Mouse (Mus musculus) v-Abl transformed pro-B cells (cell line): ENCODE measurements around the gene Hhat.

Experiments
- in situ Hi-C, 2 experiments: fragments of 400-800 bp; cut with MboI; formaldehyde crosslinking; loops; one replicate each; pipeline ENCODE4 v1.15.1; 2025; ENCODE audit not compliant: unreplicated experiment in 2 of 2

Gene Hhat

GRCm38 (mm10) chr1:192770495-192771331, at the start of gene Hhat:
Hhat (minus strand) TSS chr1:192771223.
- in situ Hi-C loops = no loop called here

- in situ Hi-C loops = no loop called here
Observed at GRCm38 (mm10) chr1:192818334-192818733, 47.3 kb upstream of the Hhat start.

GRCm38 (mm10) chr1:192815789-192816188, 44.8 kb upstream of the Hhat start:
- in situ Hi-C loops = no loop called here

- in situ Hi-C loops = no loop called here
Observed at GRCm38 (mm10) chr1:192814700-192815099, 43.7 kb upstream of the Hhat start.

GRCm38 (mm10) chr1:192812758-192813157, 41.7 kb upstream of the Hhat start:
- in situ Hi-C loops = no loop called here

- in situ Hi-C loops = no loop called here
Observed at GRCm38 (mm10) chr1:192812290-192812689, 41.3 kb upstream of the Hhat start.

- in situ Hi-C loops = no loop called here
Observed at GRCm38 (mm10) chr1:192806168-192807157, 35.4 kb upstream of the Hhat start.

- in situ Hi-C loops = no loop called here
Observed at GRCm38 (mm10) chr1:192800338-192800737, 29.3 kb upstream of the Hhat start.

- in situ Hi-C loops = no loop called here
Observed at GRCm38 (mm10) chr1:192799165-192799991, 28.4 kb upstream of the Hhat start.

- in situ Hi-C loops = no loop called here
Observed at GRCm38 (mm10) chr1:192798212-192799164, 27.5 kb upstream of the Hhat start.

- in situ Hi-C loops = no loop called here
Observed at GRCm38 (mm10) chr1:192797011-192797274, 25.9 kb upstream of the Hhat start.

GRCm38 (mm10) chr1:192796201-192797010, 25.4 kb upstream of the Hhat start:
- in situ Hi-C loops = no loop called here

GRCm38 (mm10) chr1:192794957-192795745, 24.1 kb upstream of the Hhat start:
- in situ Hi-C loops = loop anchor here (5.0 kb wide), 3 partner anchors 42 to 117 kb away; no protein-coding TSS in a partner anchor

GRCm38 (mm10) chr1:192791897-192792361, 20.9 kb upstream of the Hhat start:
- in situ Hi-C loops = loop anchor here (5.0 kb wide), 3 partner anchors 45 to 120 kb away; no protein-coding TSS in a partner anchor

- in situ Hi-C loops = loop anchor here (5.0 kb wide), 3 partner anchors 47 to 122 kb away; no protein-coding TSS in a partner anchor
Observed at GRCm38 (mm10) chr1:192790442-192790841, 19.4 kb upstream of the Hhat start.

- in situ Hi-C loops = loop anchor here (5.0 to 10.0 kb wide), 5 partner anchors 47 to 335 kb away; no protein-coding TSS in a partner anchor
Observed at GRCm38 (mm10) chr1:192789828-192790227, 18.8 kb upstream of the Hhat start.

GRCm38 (mm10) chr1:192789111-192789522, 18.1 kb upstream of the Hhat start:
- in situ Hi-C loops = loop anchor here (5.0 to 10.0 kb wide), 2 partner anchors 62 to 336 kb away; no protein-coding TSS in a partner anchor
